Mouse (Mus musculus) left cerebral cortex, adult 11 months (tissue): ENCODE results near the gene Pnpla3.

Source experiments
- DNase-seq: peaks from one replicate; pipeline ENCODE4 v3.0.0; 2022; ENCODE audit warnings: low spot score

Gene Pnpla3

DNA sequence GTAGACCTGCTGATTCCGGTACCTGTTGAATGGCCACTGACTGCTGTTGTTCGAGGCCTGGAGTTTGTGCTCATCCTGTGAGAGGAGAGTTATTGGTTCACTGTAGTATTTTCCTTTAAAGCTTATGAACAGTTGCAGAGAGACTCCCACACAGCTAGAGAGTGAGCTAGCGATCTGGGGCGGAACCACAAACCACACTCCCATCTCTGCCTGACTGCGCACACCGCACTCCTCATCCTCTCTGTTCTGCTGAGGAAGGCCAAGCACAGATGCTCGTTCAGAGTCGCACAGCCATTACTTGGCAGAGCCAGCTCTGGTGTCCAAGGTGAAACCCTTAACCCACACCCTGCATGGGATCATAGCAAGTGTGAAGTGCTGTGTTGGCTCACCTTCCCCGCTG is 11.1 kb downstream of the Pnpla3 start:
- DNase-seq, result no peak

DNA sequence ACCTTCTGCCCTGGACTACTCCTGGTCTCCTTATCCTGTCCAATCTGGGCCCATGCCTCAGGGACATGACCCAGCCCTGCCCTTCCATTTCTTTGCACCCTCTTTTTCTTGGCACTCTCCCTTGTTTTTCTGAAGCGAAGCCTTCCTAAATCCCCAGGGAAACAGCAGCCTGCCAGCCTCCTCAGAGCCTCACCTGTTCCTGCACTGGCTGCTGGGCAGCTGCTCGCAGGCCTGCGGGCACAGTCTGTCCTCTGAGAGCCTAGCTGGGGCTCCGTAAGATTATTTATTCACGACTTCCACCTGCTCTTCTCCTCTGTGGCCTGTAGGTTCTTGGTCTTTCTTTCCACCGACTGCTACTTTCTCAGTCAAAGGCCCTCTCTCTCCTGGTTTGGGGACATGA is 14.4 kb downstream of the Pnpla3 start:
- no peak for DNase-seq

DNA sequence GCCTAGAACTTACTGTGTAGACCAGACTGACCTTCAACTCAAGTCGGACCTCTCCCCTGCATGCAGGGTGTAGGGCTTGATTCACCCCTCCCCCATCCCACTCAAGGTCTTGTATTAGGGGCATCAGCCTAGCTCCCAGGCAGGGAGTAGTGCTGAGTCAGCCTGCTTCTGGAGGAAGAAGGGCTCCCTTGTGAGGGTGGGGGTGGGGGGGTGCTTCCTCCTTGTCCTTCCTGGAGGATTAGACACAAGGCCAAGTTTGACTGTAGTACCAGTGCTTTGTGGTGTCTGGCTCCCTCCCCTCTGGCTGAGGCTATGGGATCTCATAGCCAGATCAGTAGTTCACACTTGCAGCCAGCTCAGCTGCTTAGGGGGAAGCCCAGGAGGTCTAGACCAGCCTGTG is 16.3 kb downstream of the Pnpla3 start:
- no peak for DNase-seq

DNA sequence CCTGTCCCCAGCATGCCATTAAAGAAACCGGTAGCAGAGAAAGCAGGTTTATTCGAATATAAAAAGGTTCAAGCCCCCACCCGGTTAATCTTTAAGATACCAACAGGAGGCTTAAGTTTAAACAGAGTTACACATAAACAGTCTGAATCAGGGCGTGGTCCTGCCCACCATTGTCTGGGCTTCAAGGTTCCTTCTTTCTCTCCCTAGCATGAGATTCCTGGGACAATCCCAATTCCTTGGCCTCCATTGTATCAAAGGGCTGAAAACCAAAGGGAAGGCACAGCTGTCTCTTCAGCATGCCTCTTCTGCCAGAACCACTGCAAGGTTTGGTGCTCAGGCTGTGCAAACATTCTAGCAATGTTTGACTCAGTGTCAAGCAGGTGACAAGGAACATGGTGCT is 18.6 kb downstream of the Pnpla3 start:
- no peak for DNase-seq

DNA sequence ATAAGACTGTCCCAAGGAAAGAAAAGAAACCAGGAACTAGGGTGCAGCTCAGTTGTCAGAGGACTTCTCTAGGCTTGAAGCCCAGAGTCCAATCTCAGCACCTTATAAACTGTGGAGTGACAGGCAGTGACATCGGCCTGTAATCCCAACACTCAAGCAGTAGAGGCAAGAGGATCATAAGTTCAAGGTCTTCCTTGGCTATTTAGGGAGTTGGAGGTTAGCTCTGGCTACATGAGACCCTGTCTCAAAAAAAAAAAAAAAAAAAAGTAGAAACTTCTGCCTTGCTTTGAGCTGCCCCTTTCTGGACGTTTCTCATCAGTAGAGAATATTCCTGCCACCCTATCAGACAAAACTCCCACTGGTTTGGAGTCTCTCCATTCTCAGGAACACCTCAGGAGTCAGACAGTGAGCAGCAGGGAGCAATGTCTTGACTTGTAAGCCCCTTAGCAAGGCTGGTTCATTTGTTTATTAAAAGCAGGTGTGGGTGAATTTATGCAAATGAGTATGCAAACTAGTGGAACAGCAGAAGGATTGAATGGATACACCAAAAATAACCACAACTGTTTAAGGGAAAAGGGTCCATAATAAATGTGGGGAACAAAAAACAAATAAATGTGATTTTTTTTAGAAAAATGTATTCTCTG is 21.4 kb downstream of the Pnpla3 start:
- no peak for DNase-seq

DNA sequence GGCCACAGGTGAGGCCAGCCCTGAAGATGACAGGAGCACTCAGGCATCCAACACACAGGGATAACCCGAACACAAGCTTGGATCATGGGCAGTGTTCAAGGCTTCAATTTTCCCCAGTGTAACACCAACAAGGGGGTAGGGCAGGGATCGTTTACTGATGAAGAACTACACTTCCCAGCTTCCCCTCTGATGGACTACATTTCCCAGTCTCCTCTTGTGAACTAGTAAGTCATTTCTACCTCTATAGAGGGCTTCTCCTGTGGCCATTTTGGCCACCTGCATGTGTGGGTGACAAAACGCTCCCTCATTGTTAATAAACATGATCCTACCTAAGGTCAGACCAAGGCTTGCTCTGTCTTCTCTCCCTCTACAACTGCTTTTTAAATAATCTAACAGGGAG is 22.2 kb downstream of the Pnpla3 start:
- no peak for DNase-seq

DNA sequence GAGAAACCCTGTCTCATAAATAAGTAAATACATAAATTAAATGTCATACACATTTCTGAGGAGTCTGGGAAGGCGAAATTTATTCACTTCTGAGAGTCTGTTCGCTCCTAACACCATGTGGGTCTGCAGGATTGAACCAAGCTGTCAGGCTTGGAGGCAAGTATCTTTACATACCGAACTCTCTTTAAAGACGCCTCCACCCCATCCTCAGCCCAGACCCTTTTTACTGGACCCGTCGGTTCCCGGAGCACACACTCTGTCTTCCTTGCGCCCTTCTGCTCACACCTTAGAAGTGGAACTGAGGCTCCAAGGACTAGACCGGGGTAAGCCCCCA is 24.1 kb downstream of the Pnpla3 start:
- DNase-seq, result no peak

DNA sequence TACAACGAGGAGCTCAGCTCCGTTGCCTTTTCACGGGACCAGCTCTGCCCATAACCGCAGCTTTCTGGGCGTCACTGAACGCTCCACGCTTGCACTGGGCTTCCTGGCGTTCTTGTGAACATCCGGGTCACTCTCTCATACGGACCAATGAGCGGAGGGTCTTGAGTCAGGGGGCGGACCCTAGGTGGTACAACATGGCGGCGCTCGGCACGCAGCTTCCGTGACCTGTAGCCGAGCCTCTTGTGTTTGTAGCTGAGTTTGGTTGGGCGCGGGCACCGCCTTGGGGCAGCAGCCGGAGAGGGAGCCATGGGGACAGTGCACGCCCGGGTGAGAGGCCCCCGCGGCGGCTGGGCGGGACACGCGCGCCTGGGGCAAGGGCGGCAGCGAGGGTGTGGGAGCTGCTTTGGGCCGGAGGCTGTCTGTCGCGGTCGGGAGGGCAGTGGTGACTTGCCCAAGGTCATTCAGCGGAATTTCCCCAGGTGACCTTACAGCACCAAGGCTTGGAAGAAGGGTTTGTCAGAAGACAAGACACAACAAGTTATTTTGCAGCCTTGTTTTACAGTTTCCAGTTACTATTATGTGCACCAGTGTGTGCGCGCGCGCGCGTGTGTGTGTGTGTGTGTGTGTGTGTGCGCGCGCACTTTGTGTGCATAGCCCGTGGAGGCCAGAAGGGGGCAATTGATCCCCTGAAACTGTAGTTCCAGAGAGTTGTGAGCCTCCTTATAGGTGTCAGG is 24.6 kb downstream of the Pnpla3 start, which contains the start of gene Samm50:
Gene Samm50 (plus strand): TSS at position 184 of the 734 bp plus-strand sequence.
- DNase-seq, result peak; percentile 90

DNA sequence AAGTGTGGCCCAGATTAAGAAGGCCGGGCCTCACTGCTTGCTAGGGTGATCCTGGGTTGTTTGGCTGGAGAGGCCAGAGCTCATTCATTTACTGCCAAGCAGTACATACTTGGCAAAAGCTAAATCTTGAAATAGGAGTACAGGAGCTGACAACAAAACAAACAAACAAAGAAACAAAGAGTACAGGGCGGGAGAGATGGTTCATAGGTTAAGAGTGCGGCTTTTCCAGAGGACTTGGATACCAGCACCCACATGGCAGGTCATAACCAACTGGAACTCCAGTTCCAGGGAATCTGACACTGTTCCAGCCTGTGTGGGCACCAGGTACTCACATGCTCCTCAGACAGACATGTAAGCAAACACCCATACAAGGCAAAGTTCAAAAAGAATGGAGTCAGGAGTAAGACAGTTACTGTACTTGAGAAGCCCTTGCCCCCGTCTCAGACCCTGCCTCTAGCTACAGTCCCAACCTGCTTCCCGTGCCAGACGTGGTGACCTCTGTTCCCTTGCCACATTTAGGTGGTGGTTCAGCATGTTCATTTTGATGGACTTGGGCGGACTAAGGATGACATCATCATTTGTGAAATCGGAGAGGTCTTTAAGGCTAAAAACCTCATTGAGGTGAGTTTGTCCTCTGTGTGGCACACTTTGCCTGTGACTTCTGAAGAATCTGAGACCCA is 29.0 kb downstream of the Pnpla3 start:
- DNase-seq, result no peak

DNA sequence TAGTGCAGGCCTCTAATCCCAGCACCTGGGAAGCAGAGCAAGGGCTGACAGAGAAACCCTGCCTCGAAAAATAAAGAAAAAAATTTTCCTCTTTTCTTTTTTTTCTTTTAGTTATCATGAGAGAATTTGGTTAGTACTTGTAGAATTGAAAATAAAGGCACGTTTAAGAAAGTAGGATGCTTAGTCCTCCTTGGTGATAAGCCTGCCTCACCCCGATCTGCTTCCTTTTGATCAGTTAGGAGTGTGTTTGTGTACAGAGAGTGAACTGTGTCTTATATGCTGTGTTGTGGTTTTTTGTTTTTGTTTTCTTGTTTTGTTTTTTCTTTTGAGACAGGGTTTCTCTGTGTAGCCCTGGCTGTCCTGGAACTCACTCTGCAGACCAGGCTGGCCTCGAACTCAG is 39.7 kb downstream of the Pnpla3 start:
- DNase-seq, result no peak

DNA sequence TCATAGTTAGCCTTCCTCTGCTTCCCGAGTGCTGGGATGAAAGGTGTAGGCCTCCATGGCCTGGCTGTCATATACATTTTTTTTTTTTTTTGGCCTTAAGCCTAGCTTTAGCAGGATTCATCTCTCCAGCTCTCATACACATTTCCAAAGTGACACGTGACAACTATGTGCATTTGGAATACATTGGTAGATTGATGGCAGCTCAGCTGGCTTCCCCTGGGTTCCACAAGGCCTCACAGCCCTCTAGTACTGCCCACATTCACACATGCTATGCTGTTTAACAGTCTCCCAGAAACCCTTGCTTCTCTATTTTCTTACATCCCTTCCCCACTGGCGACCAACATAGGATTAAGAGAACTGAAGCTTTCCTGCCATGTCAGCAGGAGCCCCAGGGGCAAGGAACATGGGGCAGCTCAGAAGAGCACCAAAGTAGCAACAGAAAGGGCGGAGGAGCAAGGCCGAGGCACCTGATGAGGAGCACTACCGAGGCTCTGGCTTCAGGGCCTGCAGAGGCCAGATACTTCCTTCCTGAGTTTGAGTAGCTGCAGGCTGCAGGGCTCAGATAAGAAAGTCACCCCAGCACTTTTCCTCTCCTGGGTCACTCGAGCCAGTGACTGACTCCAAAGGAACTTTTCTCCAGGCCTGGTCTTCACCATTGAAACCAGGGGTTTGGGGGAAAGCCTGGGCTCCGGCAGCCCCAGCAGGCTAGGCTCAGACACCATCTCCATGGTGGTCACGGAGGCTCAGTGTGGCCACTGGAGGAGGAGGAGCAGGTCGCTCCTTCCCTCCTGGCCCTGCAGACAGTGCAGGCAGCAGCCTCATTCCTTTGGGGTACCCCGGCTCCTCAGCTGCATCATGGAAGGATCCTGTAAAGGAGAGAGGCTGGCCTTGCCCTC is 42.1 kb downstream of the Pnpla3 start:
- no peak for DNase-seq

DNA sequence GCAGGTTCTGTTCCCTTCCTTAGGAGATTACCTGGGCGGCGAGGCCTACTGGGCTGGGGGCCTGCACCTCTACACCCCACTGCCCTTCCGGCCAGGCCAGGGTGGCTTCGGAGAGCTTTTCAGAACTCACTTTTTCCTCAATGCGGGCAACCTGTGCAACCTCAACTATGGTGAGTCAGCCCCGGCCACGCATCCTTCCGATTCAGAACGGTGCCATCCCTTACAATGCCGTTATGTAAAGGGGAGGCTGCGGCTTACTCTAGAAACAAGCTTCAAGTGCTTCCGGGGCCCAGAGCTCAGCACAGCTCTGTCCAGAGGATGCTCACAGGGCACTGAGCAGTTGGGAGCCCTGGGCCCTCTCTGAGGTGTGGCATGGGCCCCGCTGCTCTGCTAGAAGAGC is 42.8 kb downstream of the Pnpla3 start:
- DNase-seq, result no peak

DNA sequence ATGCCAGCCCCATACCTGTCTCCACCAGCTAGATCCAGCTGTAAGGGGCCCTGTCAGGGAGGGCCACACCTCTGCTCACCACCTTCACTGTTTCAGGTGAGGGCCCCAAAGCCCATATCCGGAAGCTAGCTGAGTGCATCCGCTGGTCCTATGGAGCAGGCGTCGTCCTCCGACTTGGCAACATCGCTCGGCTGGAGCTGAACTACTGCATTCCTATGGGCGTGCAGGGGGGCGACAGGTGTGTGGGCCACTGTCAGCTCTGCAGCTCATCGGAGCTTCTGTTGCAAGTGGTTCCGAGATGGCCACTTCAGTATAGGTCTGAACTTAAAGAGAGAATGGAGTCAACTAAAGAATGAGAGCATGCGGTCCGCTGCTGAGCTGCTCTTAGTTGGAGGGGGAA is 43.3 kb downstream of the Pnpla3 start:
- DNase-seq, result no peak

DNA sequence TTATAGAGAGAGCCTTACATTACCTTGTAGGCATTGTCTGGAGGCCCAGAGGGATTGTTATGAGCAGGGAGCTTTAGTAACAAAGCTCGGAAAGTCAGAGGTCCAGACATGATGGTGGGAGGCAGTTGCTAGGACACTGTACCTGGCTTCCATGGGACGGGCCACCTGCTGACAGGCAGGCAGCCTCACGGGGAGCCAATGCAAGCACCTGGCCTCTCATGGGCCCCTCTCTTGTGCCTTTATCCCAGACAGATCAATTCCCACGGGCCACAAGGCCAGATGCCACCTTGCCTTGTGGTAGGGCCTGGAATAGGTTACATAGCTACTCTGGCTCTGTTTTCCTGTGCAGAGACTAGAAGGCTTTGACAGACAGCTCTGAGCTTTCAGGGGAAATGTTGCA is 43.9 kb downstream of the Pnpla3 start:
- DNase-seq, result no peak

DNA sequence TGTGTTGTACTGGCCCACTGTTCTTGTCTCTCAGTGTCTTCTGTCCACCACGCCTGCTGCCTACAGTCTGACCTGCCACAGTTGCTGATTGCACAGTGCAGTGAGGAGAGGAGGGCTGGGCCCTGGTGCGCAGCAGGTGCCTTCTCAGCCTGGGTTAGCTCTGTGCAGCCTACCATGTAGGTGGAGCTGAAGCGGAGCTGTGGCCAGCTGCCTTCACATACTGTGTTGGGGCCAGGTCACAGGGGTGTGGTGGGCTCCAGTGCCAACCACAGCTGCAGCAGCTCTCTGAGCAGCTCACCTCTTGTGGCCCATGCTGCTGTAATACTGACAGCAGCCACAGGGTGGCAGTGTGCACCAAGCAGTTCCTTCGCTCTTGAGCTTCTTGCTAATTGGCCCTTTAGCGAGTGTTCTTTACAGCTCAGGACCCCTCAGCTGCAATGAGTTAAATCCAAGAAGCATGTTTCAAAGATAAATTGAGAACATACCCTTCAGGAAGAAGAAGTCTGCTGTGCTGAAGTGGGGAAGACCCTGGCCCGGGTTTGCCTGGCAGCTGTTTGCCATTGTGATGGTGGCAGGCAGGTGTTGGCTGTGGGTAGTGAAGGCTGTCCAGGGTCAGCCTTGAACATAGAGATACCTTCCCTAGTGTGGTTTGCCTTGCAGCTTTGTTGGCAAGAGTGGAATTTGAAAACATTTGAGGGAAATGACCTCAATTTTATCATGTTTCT is 44.6 kb downstream of the Pnpla3 start:
- peak; percentile 57 for DNase-seq

DNA sequence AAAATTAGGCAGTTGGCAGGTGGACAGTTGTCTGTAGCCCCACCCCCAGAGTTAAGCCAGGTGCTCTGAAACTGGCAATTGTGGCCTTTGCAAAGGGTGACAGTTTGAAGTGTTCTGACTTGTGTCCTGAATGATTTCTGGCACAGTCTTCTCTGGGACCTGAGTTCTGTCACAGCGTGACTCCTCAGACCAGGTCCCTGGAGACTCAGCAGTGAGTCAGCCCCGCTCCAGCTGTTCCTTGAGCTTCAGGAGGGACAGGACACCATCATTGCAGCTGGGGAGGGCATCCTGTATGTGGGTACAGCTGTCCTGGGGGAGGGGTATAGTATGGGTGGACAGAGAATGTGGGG is 45.1 kb downstream of the Pnpla3 start:
- DNase-seq, result no peak

DNA sequence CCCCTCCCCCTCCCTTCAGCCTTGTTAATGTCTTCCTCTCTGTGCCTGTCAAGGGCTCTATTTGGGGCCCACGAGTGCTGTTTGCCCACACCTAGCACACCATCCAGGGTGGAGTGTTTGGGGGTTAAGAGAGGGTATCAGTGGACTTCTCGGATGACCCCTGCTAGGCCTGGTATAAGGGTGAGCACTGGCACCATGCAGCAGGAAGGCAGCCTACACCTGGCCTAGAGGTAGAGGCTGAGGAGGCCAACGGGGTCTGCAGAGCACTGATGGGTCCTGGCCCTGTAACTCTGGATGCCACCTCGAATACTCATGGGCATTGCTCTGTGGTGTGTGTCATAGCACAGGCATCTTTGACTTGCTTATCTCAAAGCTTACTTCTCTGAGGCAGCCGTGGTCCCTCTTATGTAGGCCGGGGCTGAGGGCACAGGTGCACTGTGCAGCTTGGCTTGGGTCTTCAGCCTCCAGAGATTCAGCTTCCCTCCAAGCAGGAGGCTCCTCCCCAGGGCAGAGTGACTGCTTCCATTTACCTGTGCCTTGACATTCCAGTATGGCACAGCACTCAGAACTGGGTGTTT is 45.6 kb downstream of the Pnpla3 start:
- no peak for DNase-seq

DNA sequence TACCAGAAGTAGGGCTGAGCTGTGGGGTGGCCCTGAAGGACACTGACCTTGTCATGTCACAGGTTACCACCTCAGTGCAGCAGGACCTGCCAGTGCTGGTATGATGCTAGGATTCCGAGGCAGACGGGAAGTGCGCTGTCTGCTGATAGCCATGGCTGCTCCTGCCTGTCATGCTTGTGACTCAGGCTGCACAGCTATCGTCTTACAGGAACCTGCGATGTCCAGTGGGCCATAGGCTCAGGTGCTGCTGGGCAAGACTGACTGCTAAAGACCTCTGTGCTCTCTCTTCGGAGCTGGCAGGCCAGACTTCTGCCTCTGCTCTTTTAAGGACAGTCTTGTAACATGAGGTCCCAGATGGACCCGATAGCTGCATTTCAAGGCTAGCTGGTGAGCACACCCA is 46.8 kb downstream of the Pnpla3 start:
- no peak for DNase-seq

DNA sequence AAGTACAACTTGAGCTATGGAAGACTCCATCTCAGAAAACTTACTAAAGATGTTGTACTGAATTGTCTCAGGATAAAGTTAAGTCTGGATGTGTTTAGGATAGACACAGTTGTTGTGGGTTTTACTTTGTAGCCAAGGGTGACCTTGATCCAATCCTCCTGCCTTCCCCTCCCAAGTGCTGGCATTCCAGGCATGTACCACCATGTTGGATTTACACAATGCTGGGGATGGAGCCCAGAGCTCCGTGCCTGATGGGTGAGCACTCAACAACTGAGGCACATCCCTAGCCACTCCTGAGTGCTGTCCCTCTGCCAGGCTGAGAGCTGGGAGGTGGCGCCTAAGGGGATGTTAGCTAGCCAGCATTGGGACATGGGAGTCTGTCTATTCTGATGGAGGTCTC is 47.6 kb downstream of the Pnpla3 start:
- no peak for DNase-seq

DNA sequence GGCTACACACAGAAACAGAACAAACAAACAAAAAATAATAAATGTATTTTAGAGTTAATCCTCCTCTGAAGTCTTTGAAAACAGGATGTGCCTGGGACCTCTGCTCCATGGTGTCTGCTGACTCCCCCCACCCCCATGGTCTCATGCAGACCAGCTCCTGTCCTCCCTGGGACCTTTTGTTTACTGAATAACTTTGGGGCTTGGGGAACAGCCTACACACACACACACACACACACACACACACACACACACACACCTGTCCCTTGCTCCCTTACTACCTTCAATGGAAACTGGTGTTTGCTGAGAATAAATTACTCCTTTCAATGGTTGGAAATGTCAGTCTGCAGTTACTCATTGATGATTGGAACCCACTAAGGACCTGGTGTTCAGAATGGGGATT is 48.4 kb downstream of the Pnpla3 start:
- DNase-seq, result no peak

DNA sequence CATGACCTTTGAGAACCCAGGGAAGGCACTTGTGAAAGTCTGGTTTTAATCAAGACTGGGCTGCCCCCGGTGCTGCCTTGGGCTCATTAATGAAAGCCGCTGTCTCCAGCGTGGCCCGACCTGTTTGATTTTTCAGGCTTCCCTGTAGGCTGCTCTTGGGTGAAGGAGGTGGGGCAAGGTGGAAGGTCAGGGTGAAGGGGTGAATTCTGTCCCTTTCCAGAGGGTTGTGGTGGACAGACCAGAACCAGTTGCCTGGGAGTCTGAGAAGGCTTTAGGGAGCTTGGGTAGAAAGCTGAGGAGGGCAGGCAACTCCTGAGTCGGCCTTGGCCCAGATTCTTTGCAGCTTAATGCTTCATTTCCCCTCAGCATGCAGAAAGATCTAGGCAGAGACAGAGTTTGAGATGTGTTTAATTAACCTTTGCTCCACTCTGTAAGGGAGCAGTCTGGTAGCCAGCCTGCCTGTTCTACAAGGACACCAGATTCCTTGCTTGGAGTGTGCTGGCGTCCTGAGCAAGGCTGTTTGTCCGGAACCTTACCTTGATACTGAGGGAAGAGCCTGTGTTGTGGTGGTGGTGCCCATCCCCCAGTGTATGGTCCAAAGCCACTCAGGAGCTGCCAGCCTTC is 48.9 kb downstream of the Pnpla3 start:
- DNase-seq, result no peak
